Mouse (Mus musculus) hindbrain, embryonic 12.5 days (tissue): Measurements from ENCODE around the gene Ppp1cc. TPM values are rescaled to one million over a fixed set of nuclear protein-coding genes. Genes with fewer than 3 reads are reported as not detected.
A peak's percentile ranks its signal among the peaks of the same experiment; 100 is the strongest.

Experiments
- ATAC-seq: fragments of 200-750 bp; cut with Nextera tagmentation; 2 replicates; pipeline ENCODE4 v1.8.0; 2017; ENCODE audit warnings: moderate TSS enrichment; ENCODE audit not compliant: low FRiP score
- H3K27ac ChIP-seq: fragments of 300-500 bp; sonication (generic); 2 replicates; pipeline ENCODE4 v1.5.1; 2016; ENCODE audit warnings: mild to moderate bottlenecking
- H3K27me3 ChIP-seq: fragments of 300-500 bp; sonication (generic); 2 replicates; pipeline ENCODE4 v1.6.1; 2016; ENCODE audit warnings: mild to moderate bottlenecking
- H3K36me3 ChIP-seq: fragments of 300-500 bp; sonication (generic); 2 replicates; pipeline ENCODE4 v1.6.1; 2016; ENCODE audit warnings: mild to moderate bottlenecking
- H3K4me1 ChIP-seq: fragments of 300-500 bp; sonication (generic); 2 replicates; pipeline ENCODE4 v1.6.1; 2016
- H3K4me2 ChIP-seq: fragments of 300-500 bp; sonication (generic); replicated peaks from 2 replicates; pipeline ENCODE4 v1.6.1; 2016; ENCODE audit warnings: mild to moderate bottlenecking
- H3K4me3 ChIP-seq: fragments of 300-500 bp; sonication (generic); 2 replicates; pipeline ENCODE4 v1.5.1; 2016; ENCODE audit warnings: mild to moderate bottlenecking
- H3K9ac ChIP-seq: fragments of 300-500 bp; sonication (generic); 2 replicates; pipeline ENCODE4 v1.6.1; 2016; ENCODE audit warnings: mild to moderate bottlenecking, moderate library complexity
- H3K9me3 ChIP-seq: fragments of 300-500 bp; sonication (generic); replicated peaks from 2 replicates; pipeline ENCODE4 v1.6.1; 2016; ENCODE audit warnings: mild to moderate bottlenecking
- WGBS: fragments of 180-500 bp; shearing (Covaris S2); methylation state at CpG from one replicate; pipeline ENCODE4 v1.1.7; 2016; 5-methylcytosine and 5-hydroxymethylcytosine counted together
- polyA plus RNA-seq: library from polyadenylated mRNA; unstranded; fragments of >200 nt; fragmentation: Nextera tagmentation; extraction: Ambion mirVana; gene quantifications from 2 replicates; pipeline ENCODE4 v1.2.1, GENCODE M21; 2016

Gene Ppp1cc
- polyA plus RNA-seq, result 286 and 293 TPM in 2 replicates

GRCm38 (mm10) chr5:122157827-122158381 lies at the start of gene Ppp1cc:
TSS of gene Ppp1cc (plus strand) at chr5:122158278.
- H3K36me3 ChIP-seq, result peaks cover 22% of the 10 kb centered on the region; the same call in 1 of the 2 replicates
- WGBS, result under 1% methylated on average over 53 of the region's 54 CpGs
- 0 out of 2 replicates have a peak, but pooled peaks cover 2% of the 10 kb centered on the region for H3K27me3 ChIP-seq
- peak within 1 kb of the TSS; percentile 98 for H3K9ac ChIP-seq
- H3K4me1 ChIP-seq, result peaks cover 46% of the 10 kb centered on the region
- H3K4me2 ChIP-seq, result peak within 1 kb of the TSS; percentile 87
- peak within 1 kb of the TSS; percentile 82 for H3K27ac ChIP-seq
- peak within 1 kb of the TSS; percentile 91 for H3K4me3 ChIP-seq
- peak; percentile 87 for ATAC-seq
- H3K9me3 ChIP-seq, result no peaks in the 10 kb centered on the region

- ATAC-seq, result no peak
- no peak overlapping the region for H3K27ac ChIP-seq
- no peaks in the 10 kb centered on the region for H3K9me3 ChIP-seq
- H3K36me3 ChIP-seq, result no peaks in the 10 kb centered on the region
- H3K4me1 ChIP-seq, result peaks cover 5% of the 10 kb centered on the region; the same call in 1 of the 2 replicates
- H3K4me3 ChIP-seq, result no peak overlapping the region
- H3K27me3 ChIP-seq, result peaks cover 4% of the 10 kb centered on the region; the same call in 1 of the 2 replicates
- 49% methylated on average over 16 of the region's 16 CpGs for WGBS
- no peak overlapping the region for H3K9ac ChIP-seq
- H3K4me2 ChIP-seq, result no peak overlapping the region
Measured at GRCm38 (mm10) chr5:122109325-122110060, 48.6 kb upstream of the Ppp1cc start.

- H3K36me3 ChIP-seq, result no peaks in the 10 kb centered on the region
- H3K9ac ChIP-seq, result no peak overlapping the region
- H3K4me2 ChIP-seq, result no peak overlapping the region
- peaks cover 5% of the 10 kb centered on the region; the same call in 1 of the 2 replicates for H3K4me1 ChIP-seq
- no peak for ATAC-seq
- 94% methylated on average over 13 of the region's 13 CpGs for WGBS
- H3K4me3 ChIP-seq, result no peak overlapping the region
- H3K27me3 ChIP-seq, result peaks cover 4% of the 10 kb centered on the region; the same call in 1 of the 2 replicates
- no peak overlapping the region for H3K27ac ChIP-seq
- no peaks in the 10 kb centered on the region for H3K9me3 ChIP-seq
Measured at GRCm38 (mm10) chr5:122110625-122111024, 47.5 kb upstream of the Ppp1cc start.

GRCm38 (mm10) chr5:122111091-122111932 lies 46.8 kb upstream of the Ppp1cc start:
- Histone ChIP-seq H3K9ac (no peak overlapping the region), H3K27me3 (peaks cover 4% of the 10 kb centered on the region; the same call in 1 of the 2 replicates), H3K9me3 (no peaks in the 10 kb centered on the region), H3K4me1 (peaks cover 5% of the 10 kb centered on the region; the same call in 1 of the 2 replicates), H3K27ac (no peak overlapping the region), H3K36me3 (no peaks in the 10 kb centered on the region), H3K4me3 (no peak overlapping the region), H3K4me2 (no peak overlapping the region; the same call in 1 of the 2 replicates)
- WGBS, result 68% methylated on average over 26 of the region's 26 CpGs
- no peak for ATAC-seq

GRCm38 (mm10) chr5:122111933-122112248 lies 46.2 kb upstream of the Ppp1cc start:
- no peaks in the 10 kb centered on the region for H3K36me3 ChIP-seq
- H3K4me2 ChIP-seq, result no peak overlapping the region
- H3K27ac ChIP-seq, result no peak overlapping the region
- no peak for ATAC-seq
- no peak overlapping the region for H3K4me3 ChIP-seq
- no peaks in the 10 kb centered on the region for H3K9me3 ChIP-seq
- peaks cover 4% of the 10 kb centered on the region; the same call in 1 of the 2 replicates for H3K27me3 ChIP-seq
- H3K9ac ChIP-seq, result no peak overlapping the region
- 54% methylated on average over 4 of the region's 4 CpGs for WGBS
- peaks cover 5% of the 10 kb centered on the region; the same call in 1 of the 2 replicates for H3K4me1 ChIP-seq

- Histone ChIP-seq H3K9me3 (no peaks in the 10 kb centered on the region), H3K4me3 (no peak overlapping the region), H3K4me2 (no peak overlapping the region), H3K27me3 (peaks cover 4% of the 10 kb centered on the region; the same call in 1 of the 2 replicates), H3K27ac (no peak overlapping the region), H3K4me1 (peaks cover 5% of the 10 kb centered on the region; the same call in 1 of the 2 replicates), H3K36me3 (no peaks in the 10 kb centered on the region), H3K9ac (no peak overlapping the region)
- WGBS, result 81% methylated on average over 7 of the region's 7 CpGs
- no peak for ATAC-seq
Measured at GRCm38 (mm10) chr5:122113450-122113849, 44.6 kb upstream of the Ppp1cc start.

GRCm38 (mm10) chr5:122114176-122114575 lies 43.9 kb upstream of the Ppp1cc start:
- H3K36me3 ChIP-seq, result no peaks in the 10 kb centered on the region
- H3K4me2 ChIP-seq, result no peak overlapping the region
- ATAC-seq, result no peak
- peaks cover 4% of the 10 kb centered on the region; the same call in 1 of the 2 replicates for H3K27me3 ChIP-seq
- H3K9ac ChIP-seq, result no peak overlapping the region
- WGBS, result 2% methylated on average over 2 of the region's 2 CpGs
- no peak overlapping the region for H3K27ac ChIP-seq
- no peak overlapping the region for H3K4me3 ChIP-seq
- peaks cover 2% of the 10 kb centered on the region; the same call in 1 of the 2 replicates for H3K4me1 ChIP-seq
- H3K9me3 ChIP-seq, result no peaks in the 10 kb centered on the region

GRCm38 (mm10) chr5:122115266-122115763 lies 42.8 kb upstream of the Ppp1cc start:
- no peak overlapping the region for H3K4me3 ChIP-seq
- H3K36me3 ChIP-seq, result no peaks in the 10 kb centered on the region
- WGBS, result 95% methylated on average over 9 of the region's 9 CpGs
- no peak overlapping the region for H3K9ac ChIP-seq
- H3K9me3 ChIP-seq, result no peaks in the 10 kb centered on the region
- no peak overlapping the region for H3K27ac ChIP-seq
- no peaks in the 10 kb centered on the region for H3K4me1 ChIP-seq
- ATAC-seq, result no peak
- peaks cover 4% of the 10 kb centered on the region; the same call in 1 of the 2 replicates for H3K27me3 ChIP-seq
- H3K4me2 ChIP-seq, result no peak overlapping the region

- H3K4me3 ChIP-seq, result no peak overlapping the region
- WGBS, result 88% methylated on average over 6 of the region's 6 CpGs
- no peak overlapping the region for H3K27ac ChIP-seq
- ATAC-seq, result no peak
- H3K36me3 ChIP-seq, result no peaks in the 10 kb centered on the region
- no peak overlapping the region for H3K4me2 ChIP-seq
- no peak overlapping the region for H3K9ac ChIP-seq
- no peaks in the 10 kb centered on the region for H3K4me1 ChIP-seq
- H3K27me3 ChIP-seq, result peaks cover under 1% of the 10 kb centered on the region; the same call in 1 of the 2 replicates
- no peaks in the 10 kb centered on the region for H3K9me3 ChIP-seq
Measured at GRCm38 (mm10) chr5:122116243-122116642, 41.8 kb upstream of the Ppp1cc start.

GRCm38 (mm10) chr5:122125211-122125760 lies 32.8 kb upstream of the Ppp1cc start:
- 83% methylated on average over 8 of the region's 8 CpGs for WGBS
- no peak for ATAC-seq
- Histone ChIP-seq H3K9me3 (no peaks in the 10 kb centered on the region), H3K4me3 (no peak overlapping the region), H3K36me3 (no peaks in the 10 kb centered on the region), H3K9ac (no peak overlapping the region), H3K27me3 (no peaks in the 10 kb centered on the region; the same call in 1 of the 2 replicates), H3K4me2 (no peak overlapping the region), H3K27ac (no peak overlapping the region), H3K4me1 (0 out of 2 replicates have a peak, but pooled peaks cover 3% of the 10 kb centered on the region)

GRCm38 (mm10) chr5:122129068-122129655 lies 28.9 kb upstream of the Ppp1cc start:
- Histone ChIP-seq H3K27ac (no peak overlapping the region), H3K4me2 (no peak overlapping the region), H3K4me1 (peaks cover 12% of the 10 kb centered on the region), H3K4me3 (no peak overlapping the region), H3K36me3 (no peaks in the 10 kb centered on the region), H3K9me3 (no peaks in the 10 kb centered on the region), H3K27me3 (peaks cover 13% of the 10 kb centered on the region), H3K9ac (no peak overlapping the region)
- 35% methylated on average over 16 of the region's 16 CpGs for WGBS
- peak; percentile 19; the same call in 1 of the 2 replicates for ATAC-seq
